Mouse (Mus musculus) testis, adult 2 months (tissue): ENCODE measurements around the gene Rpl18a.

Experiments used
- CTCF ChIP-seq: fragments of 200-500 bp; IDR thresholded peaks from 2 replicates; pipeline ENCODE4 v1.5.1; 2012; ENCODE audit warnings: low read depth, mild to moderate bottlenecking, inconsistent platforms, low read length, moderate library complexity; ENCODE audit not compliant: control insufficient read depth, insufficient read depth, insufficient replicate concordance
- POLR2A ChIP-seq: fragments of 200-500 bp; IDR thresholded peaks from 2 replicates; pipeline ENCODE4 v1.6.1; 2012; ENCODE audit warnings: low read depth, mild to moderate bottlenecking, inconsistent platforms, low read length, moderate library complexity; ENCODE audit not compliant: control insufficient read depth

- TF ChIP-seq POLR2A (no peak), CTCF (no peak)
Observed at GRCm38 (mm10) chr8:70880546-70880945, 16.7 kb downstream of the Rpl18a start.
